Mouse (Mus musculus) stomach, embryonic 15.5 days (tissue): ENCODE measurements around the gene Abhd4. TPM values are rescaled to one million over a fixed set of nuclear protein-coding genes. Genes with fewer than 3 reads are reported as not detected.
"Not testable (repeated sequence)": the region's sequence is repeated elsewhere in the genome, so short reads cannot be mapped to it uniquely, and the experiment has no call there.

Experiments used
- ATAC-seq: fragments of 200-750 bp; cut with Nextera tagmentation; 2 replicates; pipeline ENCODE4 v1.8.0; 2017; ENCODE audit warnings: low read depth, moderate number of reproducible peaks, moderate TSS enrichment; ENCODE audit not compliant: insufficient read depth, low FRiP score
- H3K27ac ChIP-seq: fragments of 300-500 bp; sonication (generic); 2 replicates; pipeline ENCODE4 v1.5.1; 2015; ENCODE audit warnings: mild to moderate bottlenecking, inconsistent platforms
- H3K27me3 ChIP-seq: fragments of 300-500 bp; sonication (generic); replicated peaks from 2 replicates; pipeline ENCODE4 v1.6.1; 2015; ENCODE audit warnings: inconsistent platforms
- H3K36me3 ChIP-seq: fragments of 300-500 bp; sonication (generic); 2 replicates; pipeline ENCODE4 v1.6.1; 2015; ENCODE audit warnings: inconsistent platforms
- H3K4me1 ChIP-seq: fragments of 300-500 bp; sonication (generic); 2 replicates; pipeline ENCODE4 v1.6.1; 2015; ENCODE audit warnings: inconsistent platforms
- H3K4me2 ChIP-seq: fragments of 300-500 bp; sonication (generic); 2 replicates; pipeline ENCODE4 v1.6.1; 2015; ENCODE audit warnings: mild to moderate bottlenecking, inconsistent platforms
- H3K4me3 ChIP-seq: fragments of 300-500 bp; sonication (generic); replicated peaks from 2 replicates; pipeline ENCODE4 v1.5.1; 2015; ENCODE audit warnings: inconsistent platforms
- H3K9ac ChIP-seq: fragments of 300-500 bp; sonication (generic); 2 replicates; pipeline ENCODE4 v1.6.1; 2015; ENCODE audit warnings: inconsistent platforms
- H3K9me3 ChIP-seq: fragments of 300-500 bp; sonication (generic); 2 replicates; pipeline ENCODE4 v1.6.1; 2016; ENCODE audit warnings: inconsistent platforms
- WGBS: fragments of 180-500 bp; shearing (Covaris S2); methylation state at CpG from one replicate; pipeline ENCODE4 v1.1.7; 2015; 5-methylcytosine and 5-hydroxymethylcytosine counted together
- polyA plus RNA-seq: library from polyadenylated mRNA; unstranded; fragments of >200 nt; fragmentation: Nextera tagmentation; extraction: Ambion mirVana; gene quantifications from 2 replicates; pipeline ENCODE4 v1.2.1, GENCODE M21; 2015

Gene Abhd4
- polyA plus RNA-seq, 1 experiment from 2014 or later, result 44.1 TPM

DNA sequence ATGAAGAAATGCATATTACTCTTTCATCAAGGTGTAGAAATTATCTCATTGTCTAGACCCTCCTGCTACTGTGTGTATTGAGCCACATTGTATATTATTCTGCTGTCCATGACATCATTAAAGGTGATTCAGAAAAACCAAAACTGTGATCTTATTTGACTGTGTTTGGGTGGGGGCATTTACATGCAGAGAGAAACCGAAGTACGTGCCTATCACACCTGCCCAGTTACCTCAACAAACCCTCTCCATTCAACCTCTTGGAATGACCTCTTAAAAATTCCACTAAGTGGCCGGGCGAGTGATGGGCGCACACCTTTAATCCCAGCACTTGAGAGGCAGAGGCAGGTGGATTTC lies 29.9 kb upstream of the Abhd4 start:
- Histone ChIP-seq H3K36me3 (no peaks in the 10 kb centered on the region), H3K9me3 (no peaks in the 10 kb centered on the region), H3K27me3 (no peaks in the 10 kb centered on the region), H3K27ac (no peak overlapping the region), H3K4me1 (peaks cover 21% of the 10 kb centered on the region), H3K4me3 (no peak overlapping the region), H3K4me2 (no peak overlapping the region), H3K9ac (no peak overlapping the region)
- no peak for ATAC-seq
- 82% methylated on average over 5 of the region's 5 CpGs for WGBS

DNA sequence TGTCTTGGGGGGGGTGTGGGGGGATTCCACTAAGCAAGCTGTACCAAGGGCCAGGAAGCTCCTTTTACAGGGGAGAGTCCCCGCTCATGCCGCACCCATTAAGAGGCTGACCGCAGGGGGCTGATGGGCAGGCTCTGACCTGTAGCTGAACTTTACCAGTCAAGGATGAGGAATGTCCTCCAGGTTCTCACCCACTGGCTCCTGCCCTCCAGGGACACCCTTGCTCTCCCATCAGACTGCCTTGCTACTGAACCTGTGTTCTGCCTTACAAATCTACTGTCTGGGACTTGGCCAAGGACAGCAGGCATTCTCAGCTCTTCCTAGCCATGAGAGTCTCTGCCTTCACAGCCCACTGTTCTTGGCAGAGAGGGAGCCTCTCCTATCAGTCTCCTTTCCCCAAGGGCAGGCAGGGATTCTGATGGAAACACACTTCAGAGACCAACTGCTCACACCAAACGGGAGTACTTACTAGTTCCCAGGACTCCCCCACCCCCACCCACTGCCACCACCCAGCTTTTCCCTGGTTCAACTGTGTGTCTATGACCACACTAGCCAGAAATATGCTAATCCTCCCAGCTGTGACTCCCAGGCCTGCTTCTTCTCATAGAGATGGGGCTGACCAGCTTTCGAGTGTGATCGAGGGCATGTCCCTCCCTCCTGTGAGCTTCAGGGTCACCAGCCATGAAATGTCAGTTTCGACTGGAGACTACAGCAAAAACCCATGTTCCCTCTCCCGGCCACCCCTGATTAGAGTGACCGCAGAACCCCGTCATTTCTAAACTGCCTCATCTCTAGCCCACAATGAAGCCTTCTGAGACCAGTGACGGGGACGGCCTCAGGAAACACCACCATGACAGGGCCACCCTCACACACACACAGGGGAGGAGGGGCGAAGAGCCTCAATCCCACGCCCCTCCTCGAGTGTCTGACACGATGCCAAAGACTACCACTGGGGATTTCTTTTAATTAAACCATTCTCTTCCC lies 29.2 kb upstream of the Abhd4 start:
- WGBS, result 46% methylated on average over 16 of the region's 16 CpGs
- Histone ChIP-seq H3K4me2 (no peak overlapping the region), H3K9me3 (no peaks in the 10 kb centered on the region), H3K4me1 (peaks cover 21% of the 10 kb centered on the region), H3K27ac (peak overlapping the region; percentile 6; the same call in 1 of the 2 replicates), H3K27me3 (no peaks in the 10 kb centered on the region), H3K9ac (no peak overlapping the region), H3K4me3 (no peak overlapping the region), H3K36me3 (no peaks in the 10 kb centered on the region)
- ATAC-seq, result no peak

DNA sequence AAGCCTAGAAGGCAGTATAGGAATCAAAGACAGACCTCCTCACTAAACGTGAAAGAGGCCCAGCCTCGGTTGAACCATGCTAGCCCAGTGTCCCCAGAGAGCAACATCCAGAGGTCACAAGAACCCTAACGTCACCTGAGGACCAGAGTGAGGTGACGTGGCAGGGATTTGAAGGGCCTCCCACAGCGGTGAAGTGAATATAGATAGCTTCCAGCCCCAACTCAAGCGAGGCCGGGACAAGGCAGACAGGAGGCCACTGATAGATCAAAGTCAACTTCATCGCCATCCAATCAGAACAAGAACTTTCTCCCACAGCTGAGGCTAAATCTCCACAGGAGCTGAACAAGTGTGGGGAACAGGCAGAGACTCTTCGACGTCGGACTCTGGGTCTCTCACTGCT lies 28.3 kb upstream of the Abhd4 start:
- peaks cover 21% of the 10 kb centered on the region for H3K4me1 ChIP-seq
- ATAC-seq, result no peak
- no peak overlapping the region for H3K27ac ChIP-seq

DNA sequence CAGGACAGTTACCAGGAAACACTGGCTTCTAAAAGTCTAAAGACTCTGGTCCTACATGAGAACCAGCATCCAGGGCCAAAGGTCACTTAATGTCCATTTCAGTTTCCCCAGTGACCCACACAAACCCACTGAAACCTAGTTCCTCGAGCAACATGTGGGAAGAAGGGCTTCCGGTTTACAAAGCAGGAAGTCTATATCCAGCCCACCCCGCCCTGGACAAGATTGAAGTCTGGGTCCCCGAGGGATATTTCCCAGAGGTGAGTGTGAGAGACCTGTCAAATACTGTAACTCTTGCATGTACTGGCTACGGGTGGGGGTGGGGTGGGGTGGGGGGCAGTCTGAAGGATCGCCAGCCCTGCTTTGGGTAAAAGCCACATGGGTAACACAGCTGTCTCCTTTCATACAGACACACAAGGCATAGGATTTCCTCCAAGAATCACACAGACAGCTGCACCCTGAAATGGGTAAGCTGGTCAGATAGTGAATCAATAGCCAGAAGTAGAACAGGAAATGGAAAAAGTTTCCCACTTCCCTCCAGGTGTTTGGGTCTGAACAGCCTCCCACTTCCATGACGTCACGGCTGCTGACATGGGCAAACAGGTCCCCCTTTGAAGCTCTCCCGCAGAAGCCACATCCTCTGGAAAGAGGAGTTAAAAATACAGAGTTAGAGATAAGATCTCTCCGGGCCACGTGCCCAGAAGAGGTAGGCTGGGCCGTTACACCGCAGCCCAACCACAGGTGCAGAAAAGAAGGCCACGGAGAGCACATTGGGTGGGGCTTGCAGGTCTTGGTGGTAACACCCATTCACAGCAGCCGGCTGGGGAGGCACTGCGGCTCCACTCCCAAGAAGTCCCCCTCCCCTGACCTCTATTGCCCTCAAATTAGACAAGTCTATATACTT lies 26.8 kb upstream of the Abhd4 start:
- peaks cover 24% of the 10 kb centered on the region for H3K4me1 ChIP-seq
- no peaks in the 10 kb centered on the region for H3K9me3 ChIP-seq
- H3K27me3 ChIP-seq, result no peaks in the 10 kb centered on the region
- H3K27ac ChIP-seq, result peak overlapping the region; percentile 31
- H3K9ac ChIP-seq, result no peak overlapping the region
- H3K4me2 ChIP-seq, result peak overlapping the region; percentile 57
- peak; percentile 58 for ATAC-seq
- H3K36me3 ChIP-seq, result no peaks in the 10 kb centered on the region
- H3K4me3 ChIP-seq, result peak overlapping the region; percentile 32
- WGBS, result 22% methylated on average over 16 of the region's 16 CpGs

More for the DNA sequence above, 28.3 kb upstream of the Abhd4 start:
- Histone ChIP-seq H3K4me3 (no peak overlapping the region), H3K27me3 (no peaks in the 10 kb centered on the region), H3K4me2 (no peak overlapping the region), H3K9me3 (no peaks in the 10 kb centered on the region), H3K9ac (no peak overlapping the region), H3K36me3 (no peaks in the 10 kb centered on the region)
- WGBS, result 85% methylated on average over 11 of the region's 11 CpGs

DNA sequence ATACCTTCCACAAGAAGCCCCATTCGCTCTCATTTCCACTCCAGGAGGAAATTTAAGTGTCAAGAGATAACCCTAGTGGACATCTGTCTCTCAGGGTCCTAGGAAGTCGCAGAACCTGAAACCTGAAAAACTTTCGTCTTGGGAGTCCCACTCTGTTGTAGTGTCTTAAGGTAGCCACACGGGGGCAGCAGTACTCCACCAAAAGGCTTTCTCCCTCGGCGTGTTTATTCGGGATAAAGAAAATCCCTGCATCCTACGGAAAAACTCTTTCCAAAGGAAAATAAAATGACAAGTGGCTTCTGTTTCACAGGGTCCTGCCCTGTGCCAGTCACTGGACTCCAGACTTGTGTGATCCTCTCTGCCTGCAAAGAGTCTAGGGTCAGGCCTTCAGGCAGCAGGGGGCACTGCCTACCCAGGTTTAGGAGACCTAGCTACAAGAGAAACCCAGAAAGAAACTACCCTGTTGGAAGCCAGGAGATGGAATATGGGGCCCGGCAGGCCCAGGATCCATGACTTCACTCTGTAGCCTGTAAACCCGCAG lies 26.0 kb upstream of the Abhd4 start:
- WGBS, result under 1% methylated on average over 10 of the region's 10 CpGs
- Histone ChIP-seq H3K9me3 (no peaks in the 10 kb centered on the region), H3K27ac (peak overlapping the region; percentile 31), H3K4me1 (peaks cover 29% of the 10 kb centered on the region), H3K36me3 (no peaks in the 10 kb centered on the region), H3K27me3 (no peaks in the 10 kb centered on the region), H3K9ac (no peak overlapping the region), H3K4me3 (peak overlapping the region; percentile 32), H3K4me2 (peak overlapping the region; percentile 57)
- ATAC-seq, result peak; percentile 29; the same call in 1 of the 2 replicates

DNA sequence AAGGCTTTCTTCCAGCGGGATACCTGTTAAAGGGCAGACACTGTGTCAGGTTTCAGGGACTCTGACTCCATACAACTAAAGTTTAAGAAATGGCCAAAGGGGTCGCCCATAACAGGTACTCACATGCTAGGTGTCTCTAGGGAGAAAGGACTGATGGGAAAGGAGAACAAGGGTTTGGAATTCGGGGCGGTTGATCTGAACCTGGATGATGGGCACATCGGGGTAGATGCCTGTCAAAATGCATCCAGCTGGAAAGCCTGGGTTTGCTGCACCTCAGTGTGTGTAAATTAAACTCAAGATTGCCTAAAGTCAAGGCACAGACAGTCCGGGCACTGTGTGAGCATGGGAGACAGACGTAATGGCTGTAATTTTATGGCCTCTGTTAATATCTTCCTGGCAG lies 25.5 kb upstream of the Abhd4 start:
- Histone ChIP-seq H3K36me3 (no peaks in the 10 kb centered on the region), H3K27ac (no peak overlapping the region), H3K4me2 (peak overlapping the region; percentile 57), H3K9ac (no peak overlapping the region), H3K9me3 (no peaks in the 10 kb centered on the region), H3K4me1 (peaks cover 34% of the 10 kb centered on the region), H3K27me3 (no peaks in the 10 kb centered on the region), H3K4me3 (peak overlapping the region; percentile 32; the same call in 1 of the 2 replicates)
- ATAC-seq, result no peak
- 31% methylated on average over 7 of the region's 7 CpGs for WGBS

DNA sequence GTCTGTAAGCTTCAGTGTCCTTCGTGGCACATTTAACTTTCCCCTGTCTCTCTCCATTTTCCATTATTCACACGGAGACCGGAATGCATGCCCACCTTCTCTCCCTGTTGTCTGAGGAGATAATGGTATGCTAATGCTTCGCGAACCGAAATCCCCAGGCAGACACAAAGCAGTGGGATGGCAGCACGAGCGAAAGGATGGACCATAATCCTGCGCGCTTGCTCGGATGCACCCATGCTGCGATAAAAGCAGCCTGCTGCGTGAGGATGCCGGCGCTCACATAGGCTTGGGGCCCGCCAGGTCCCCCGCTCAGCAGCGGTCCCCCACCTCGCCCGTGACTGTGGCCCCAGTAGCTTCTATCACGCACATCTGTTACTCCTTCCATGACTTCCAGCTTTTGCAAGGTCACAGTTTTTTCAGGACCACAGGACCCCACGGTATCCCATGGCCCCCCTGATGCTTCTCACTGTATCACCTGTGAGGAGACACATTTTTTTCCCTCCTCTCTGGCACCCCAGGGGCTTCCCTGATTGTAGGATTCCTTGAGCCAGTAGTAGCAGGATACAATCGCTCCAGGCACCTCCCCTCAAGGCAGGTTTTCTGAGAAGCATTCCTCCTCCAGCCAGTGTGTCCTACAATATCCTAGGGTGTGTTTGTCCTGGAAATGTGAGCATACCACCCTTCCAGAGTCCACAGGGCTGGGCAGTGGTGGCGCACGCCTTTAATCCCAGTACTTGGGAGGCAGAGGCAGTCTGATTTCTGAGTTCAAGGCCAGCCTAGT lies 24.9 kb upstream of the Abhd4 start:
- Histone ChIP-seq H3K4me2 (0 out of 2 replicates have a peak overlapping the region, but pooled peaks have one; percentile 12), H3K27me3 (no peaks in the 10 kb centered on the region), H3K4me3 (no peak overlapping the region), H3K4me1 (peaks cover 34% of the 10 kb centered on the region), H3K9me3 (no peaks in the 10 kb centered on the region), H3K27ac (no peak overlapping the region), H3K36me3 (no peaks in the 10 kb centered on the region), H3K9ac (no peak overlapping the region)
- 29% methylated on average over 25 of the region's 25 CpGs for WGBS
- ATAC-seq, result no peak

DNA sequence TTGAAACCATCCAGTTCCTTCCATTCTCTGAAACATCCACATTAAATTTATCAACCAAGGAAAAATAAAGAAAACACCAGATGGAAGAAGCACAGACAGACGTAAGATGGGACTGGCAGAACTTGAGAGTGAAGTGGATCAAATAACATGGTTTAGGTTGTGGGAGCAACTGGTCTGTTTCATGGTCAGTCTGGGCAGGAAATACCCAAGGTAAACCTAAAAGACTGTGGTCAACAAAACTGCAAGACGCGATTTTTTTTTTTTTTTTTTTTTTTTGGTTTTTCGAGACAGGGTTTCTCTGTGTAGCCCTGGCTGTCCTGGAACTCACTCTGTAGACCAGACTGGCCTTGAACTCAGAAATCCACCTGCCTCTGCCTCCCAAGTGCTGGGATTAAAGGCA lies 24.1 kb upstream of the Abhd4 start:
- peaks cover 28% of the 10 kb centered on the region for H3K4me1 ChIP-seq
- H3K4me2 ChIP-seq, H3K9ac ChIP-seq, H3K36me3 ChIP-seq, H3K4me3 ChIP-seq, H3K9me3 ChIP-seq, H3K27me3 ChIP-seq, ATAC-seq, H3K27ac ChIP-seq: not testable (repeated sequence)
- WGBS, result 84% methylated on average over 3 of the region's 4 CpGs

DNA sequence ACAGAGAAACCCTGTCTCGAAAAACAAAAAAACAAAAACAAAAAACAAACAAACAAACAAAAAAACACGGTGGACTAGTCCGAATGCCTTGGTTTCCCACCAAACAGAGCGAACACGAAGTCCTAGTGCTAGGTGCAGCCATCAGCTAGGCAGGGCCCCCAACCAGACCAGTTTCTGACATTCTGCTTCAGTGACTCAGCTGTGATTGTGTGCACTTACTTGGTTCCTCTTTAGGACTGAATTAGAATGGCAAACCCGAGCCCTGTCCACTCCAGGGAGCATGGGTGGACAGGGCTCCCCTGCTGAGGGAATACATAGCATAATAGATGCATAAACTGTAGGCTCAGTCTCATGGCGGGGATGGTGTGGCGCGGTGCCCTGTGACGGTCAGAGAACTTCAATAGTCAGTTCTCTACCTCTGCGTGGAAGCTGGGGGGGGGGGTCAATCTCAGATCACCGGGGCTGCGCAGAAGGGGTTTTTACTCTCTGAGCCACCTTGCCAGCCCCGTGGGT lies 23.3 kb upstream of the Abhd4 start:
- Histone ChIP-seq H3K36me3 (peaks cover 7% of the 10 kb centered on the region; the same call in 1 of the 2 replicates), H3K9me3 (no peaks in the 10 kb centered on the region), H3K27ac (no peak overlapping the region), H3K27me3 (no peaks in the 10 kb centered on the region), H3K4me3 (no peak overlapping the region), H3K4me2 (no peak overlapping the region), H3K4me1 (peaks cover 28% of the 10 kb centered on the region), H3K9ac (no peak overlapping the region)
- WGBS, result 69% methylated on average over 14 of the region's 14 CpGs
- ATAC-seq, result no peak

DNA sequence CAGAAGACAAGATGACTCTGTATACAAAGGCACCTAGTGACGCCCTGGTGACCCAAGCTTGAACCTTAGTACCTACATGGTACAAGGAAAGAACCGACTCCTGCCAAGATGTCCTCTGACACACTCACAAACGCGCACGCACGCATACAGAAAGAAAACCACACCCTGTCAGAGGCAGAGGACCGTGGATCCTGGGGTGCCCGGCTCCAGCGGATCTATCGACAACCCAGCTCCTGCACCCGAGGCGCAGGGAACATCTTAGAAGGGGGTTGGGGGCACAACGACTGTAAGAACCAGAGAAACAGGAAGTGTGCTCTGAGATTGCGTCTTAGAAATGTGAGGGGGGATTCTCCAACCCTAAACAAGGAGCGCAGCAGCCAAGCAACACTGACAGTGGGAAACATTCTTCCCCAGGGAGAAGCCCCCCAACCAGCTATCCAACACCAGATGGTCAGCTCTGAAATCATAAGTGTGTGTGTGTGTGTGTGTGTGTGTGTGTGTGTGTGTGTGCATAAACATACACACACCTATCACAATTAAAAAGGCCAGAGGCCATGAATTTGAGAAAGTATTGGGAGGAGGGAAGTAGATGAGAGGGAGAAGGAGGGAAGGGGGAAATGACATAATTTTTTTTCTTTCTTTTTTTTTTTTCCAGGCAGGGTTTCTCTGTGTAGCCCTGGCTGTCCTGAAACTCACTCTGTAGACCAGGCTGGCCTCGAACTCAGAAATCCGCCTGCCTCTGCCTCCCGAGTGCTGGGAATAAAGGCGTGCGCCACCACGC lies 22.6 kb upstream of the Abhd4 start:
- H3K36me3 ChIP-seq, result peaks cover 8% of the 10 kb centered on the region; the same call in 1 of the 2 replicates
- WGBS, result 68% methylated on average over 21 of the region's 21 CpGs
- no peak for ATAC-seq
- no peak overlapping the region for H3K4me2 ChIP-seq
- H3K4me3 ChIP-seq, result no peak overlapping the region
- no peaks in the 10 kb centered on the region for H3K9me3 ChIP-seq
- no peak overlapping the region for H3K9ac ChIP-seq
- peaks cover 28% of the 10 kb centered on the region for H3K4me1 ChIP-seq
- no peak overlapping the region for H3K27ac ChIP-seq
- H3K27me3 ChIP-seq, result no peaks in the 10 kb centered on the region
